Mouse (Mus musculus): ENCODE results near the gene Txndc15. TPM values are rescaled to one million over a fixed set of nuclear protein-coding genes. Genes with fewer than 3 reads are reported as not detected.

Txndc15 gene
- total RNA-seq, 2 experiments from 2014 or later, result 26.8 to 28.8 TPM

DNA sequence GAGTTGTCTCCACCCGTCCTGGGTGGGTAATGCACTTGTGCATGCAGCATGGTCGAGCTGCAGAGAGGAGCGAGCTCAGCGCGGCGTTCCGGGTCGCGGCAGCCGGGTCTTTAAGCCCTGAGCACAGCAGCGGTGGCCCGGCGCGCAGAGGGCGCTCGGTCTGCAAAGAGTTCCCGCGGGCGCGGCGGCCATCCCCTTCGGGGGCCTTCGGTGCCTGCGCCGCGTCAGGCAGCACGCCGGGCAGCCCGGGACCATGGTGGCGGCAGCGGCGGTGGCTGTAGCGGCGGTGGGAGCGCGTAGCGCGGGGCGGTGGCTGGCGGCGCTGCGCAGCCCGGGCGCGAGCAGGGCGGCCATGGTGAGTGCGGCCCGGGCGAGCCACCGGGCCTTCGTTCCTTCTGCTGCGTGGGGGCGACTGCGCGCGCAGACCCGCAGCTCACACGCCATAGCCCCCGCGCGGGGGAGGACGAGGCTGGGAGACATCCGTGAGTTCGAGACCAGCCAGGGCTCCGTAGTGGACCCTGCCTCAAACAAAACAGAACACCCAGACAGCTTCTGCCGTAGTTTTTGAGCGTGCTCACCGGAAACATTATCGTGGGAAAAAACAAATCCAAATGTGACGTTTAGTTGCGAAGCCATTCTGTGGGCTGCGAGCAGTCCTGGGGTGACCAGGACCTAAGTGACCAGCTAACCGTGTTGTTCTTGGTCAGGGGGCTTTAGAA is 12.8 kb downstream of the Txndc15 start, which contains the start of gene Pcbd2:
Gene Pcbd2, plus strand, starts transcription at position 249 of the 719 bp plus-strand sequence.
- intact Hi-C loops (cut with DNase I), result loop anchor here (5.0 kb wide), 3 partner anchors 35 to 125 kb away; partner anchors contain the start of gene B230219D22Rik
- peak; percentile 82 to 83 for DNase-seq

DNA sequence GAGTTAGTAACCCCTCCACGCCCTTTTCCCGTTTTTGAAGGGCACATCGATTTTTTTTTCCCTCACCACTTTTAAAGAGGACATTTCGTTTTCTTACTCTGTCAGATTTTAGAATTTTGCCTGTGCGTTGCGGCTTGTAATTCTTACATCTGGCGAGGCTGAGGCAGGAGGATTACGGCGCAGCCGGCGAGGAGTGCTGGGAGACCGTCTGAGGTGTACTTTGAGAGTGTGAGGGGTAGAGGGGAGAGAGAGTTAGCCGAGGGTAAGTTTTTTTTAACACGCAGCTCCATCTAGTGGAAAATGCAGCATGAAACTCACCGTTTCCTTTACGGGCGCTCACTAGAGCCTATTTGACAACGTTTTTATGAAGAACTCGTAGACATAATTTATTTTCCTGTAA is 13.4 kb downstream of the Txndc15 start:
- intact Hi-C loops (cut with DNase I), result loop anchor here (5.0 kb wide), 3 partner anchors 36 to 126 kb away; partner anchors contain the start of gene B230219D22Rik
- DNase-seq, result peak; percentile 25 to 43

DNA sequence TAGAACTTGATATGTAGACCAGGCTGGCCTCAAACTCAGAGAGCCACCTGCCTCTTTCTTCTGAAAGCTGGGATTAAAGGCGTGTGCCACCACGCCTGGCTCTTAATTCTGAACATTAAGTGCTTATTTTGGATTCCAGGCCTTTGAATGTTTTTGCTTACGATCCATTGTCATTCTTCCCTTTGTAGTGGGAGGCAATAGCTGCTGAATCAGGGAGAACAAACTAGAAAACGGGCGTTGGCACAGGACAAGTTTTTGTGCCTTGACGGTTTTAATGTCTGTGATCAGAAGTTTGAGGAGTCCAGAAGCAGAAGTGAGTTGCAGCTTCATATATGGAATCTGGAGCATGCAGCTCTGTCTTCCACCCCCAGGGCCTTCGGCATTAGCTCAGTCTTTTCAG is 16.3 kb downstream of the Txndc15 start:
- no peak for DNase-seq
- intact Hi-C loops (cut with DNase I), result no loop called here

DNA sequence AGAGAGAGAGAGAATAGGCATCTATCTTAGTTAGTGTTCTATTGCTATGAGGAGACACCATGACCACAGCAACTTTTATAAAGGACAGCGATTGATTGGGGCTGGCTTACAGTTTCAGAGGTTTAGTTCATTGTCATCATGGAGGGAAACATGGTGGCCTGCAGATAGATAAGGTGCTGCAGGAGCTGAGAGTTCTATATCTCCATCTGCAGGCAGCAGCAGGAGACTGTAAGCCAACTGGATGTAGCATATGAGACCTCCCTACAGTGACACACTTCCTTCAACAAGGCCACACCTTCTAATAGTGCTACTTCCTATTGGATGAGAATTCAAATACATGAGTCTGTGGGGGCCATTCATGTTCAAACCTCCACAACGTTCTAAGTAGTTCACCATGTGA is 17.7 kb downstream of the Txndc15 start:
- intact Hi-C loops (cut with DNase I), result no loop called here
- DNase-seq, result no peak

DNA sequence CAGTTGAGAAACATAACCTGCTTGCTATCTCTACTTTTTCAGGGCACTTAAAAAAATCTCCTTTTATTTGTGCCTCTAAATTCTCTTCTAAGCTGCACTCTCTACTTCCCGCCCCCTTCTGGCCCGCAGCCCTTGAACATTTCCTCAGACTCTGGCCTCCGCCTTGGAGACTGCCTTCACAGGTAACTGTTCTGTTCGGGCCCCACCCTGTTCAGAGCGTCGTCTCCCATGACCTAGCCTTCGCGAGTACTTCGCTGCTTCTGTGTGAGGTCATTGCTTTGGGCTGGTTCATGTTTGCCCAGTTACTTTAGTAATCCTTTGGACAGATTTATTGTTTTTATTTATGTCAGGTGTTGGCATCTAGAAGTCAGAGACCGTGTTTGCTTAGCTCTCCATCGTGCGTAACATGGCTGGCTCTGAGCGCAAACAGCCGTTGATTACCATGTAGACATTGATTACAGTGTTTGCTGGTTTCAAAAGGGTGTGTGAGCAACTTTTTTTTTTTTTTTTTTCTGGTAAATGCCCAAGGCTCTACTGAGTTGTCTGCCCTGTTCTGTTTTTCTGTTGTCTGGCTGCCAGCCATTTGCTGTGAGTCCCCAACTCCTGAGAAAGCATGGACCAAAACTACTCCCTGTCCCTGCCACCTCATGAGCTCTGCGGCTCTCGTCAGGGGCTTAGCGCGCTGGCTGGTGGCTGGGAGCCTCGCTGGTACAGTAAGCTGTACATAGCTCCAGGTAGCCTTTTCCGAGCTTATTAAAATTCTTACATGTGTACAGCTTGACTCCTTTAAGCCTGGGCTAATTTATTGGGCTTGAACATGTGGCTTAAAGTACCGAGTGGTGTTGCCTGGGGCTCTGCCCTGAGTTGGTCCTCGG is 19.4 kb downstream of the Txndc15 start:
- no peak for DNase-seq
- intact Hi-C loops (cut with DNase I), result no loop called here

DNA sequence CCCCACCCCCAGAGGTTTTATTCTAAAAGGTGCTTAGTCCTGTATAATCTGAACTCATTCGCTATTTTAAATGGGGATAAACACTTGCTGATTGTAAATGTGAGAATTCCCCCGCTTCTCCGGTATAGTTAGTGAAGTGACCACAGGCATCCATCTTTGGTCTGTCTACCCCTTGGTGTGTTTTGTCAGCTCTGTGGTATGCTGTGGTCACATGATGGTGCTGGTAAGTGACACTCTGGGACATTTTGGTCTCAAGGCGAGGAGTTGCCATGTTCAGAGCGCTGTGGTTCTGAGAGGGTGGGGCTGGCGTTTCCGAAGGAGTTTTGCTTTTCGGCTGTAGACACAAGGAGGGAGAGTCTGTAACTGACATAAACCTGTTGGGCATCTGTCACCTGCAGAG is 23.4 kb downstream of the Txndc15 start:
- DNase-seq, result no peak
- intact Hi-C loops (cut with DNase I), result no loop called here

DNA sequence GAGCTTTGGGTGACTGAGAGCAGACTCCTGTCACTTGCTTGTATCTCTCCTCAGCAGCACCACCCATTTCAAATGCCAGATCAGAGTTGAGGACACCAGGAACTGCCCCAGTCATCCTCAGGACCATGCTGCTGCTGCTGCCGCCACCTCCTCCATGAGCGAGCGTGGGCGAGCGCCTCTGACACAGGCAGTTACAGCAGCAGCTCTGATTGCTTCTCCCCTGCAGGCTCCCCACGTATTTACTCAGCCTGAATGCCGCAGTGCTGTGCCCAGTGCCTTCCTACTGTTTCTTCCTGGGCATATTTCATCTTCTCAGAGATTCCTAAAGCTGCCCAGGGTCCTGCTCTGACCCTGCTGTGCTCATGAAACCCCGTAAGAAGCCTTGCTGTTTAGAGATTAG is 27.9 kb downstream of the Txndc15 start:
- intact Hi-C loops (cut with DNase I), result no loop called here
- no peak for DNase-seq

DNA sequence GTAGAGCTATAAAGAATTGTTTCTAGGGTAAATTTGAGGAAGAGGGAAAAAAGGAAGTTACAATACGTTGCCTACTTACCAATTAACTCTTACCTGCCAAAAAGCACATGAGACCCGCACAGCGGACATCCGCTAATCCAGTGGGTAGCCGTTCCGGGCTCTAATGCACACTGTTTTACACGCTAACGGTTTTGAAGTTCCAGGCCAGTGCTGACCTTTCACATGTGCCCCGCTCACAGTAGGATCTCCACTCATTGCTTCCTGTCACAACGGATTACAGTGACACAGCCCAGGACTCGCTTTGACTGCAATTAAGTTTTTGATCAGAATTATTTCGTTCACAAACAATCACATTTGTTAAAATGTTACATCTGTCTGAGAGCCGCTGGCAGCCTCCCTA is 39.9 kb downstream of the Txndc15 start:
- intact Hi-C loops (cut with DNase I), result loop anchor here (10.0 kb wide), 1 partner anchor 200 kb away; no protein-coding TSS in a partner anchor
- no peak for DNase-seq

DNA sequence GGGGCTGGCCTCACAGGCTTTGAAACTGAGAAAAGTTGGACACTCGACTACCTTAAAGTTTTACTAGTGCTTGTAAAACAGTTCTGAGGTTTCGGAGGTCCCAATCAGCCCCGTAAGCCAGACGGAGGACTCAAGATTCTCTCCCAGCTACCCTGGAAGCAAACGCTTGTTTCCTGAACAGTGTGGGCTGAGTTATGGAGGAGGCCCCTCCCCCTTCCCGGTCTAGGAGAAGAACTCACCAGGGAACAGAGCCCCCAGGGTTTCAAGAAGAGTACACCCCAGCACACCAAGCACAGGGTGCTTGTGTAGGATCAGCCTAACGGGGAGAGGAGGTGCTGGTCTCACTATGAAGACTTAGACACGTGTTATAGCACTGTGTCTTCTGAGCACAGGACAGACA is 42.3 kb downstream of the Txndc15 start:
- no peak for DNase-seq
- intact Hi-C loops (cut with DNase I), result loop anchor here (10.0 kb wide), 1 partner anchor 198 kb away; no protein-coding TSS in a partner anchor

DNA sequence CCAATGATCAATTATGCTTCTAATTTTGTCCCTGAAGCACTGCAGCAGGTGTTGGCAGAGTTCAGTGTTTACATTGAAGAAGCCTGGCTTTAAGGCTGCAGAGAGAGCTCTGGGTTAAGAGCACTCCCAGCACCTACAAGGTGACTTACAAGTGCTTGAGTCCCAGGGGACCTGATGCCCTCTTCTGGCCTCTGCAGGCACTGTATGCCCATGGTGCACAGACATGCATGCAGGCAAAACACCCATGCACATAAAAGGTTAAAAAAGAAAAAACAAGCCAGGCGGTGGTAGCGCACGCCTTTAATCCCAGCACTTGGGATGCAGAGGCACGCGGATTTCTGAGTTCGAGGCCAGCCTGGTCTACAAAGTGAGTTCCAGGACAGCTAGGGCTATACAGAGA is 43.2 kb downstream of the Txndc15 start:
- intact Hi-C loops (cut with DNase I), result loop anchor here (10.0 kb wide), 1 partner anchor 197 kb away; no protein-coding TSS in a partner anchor
- no peak for DNase-seq

DNA sequence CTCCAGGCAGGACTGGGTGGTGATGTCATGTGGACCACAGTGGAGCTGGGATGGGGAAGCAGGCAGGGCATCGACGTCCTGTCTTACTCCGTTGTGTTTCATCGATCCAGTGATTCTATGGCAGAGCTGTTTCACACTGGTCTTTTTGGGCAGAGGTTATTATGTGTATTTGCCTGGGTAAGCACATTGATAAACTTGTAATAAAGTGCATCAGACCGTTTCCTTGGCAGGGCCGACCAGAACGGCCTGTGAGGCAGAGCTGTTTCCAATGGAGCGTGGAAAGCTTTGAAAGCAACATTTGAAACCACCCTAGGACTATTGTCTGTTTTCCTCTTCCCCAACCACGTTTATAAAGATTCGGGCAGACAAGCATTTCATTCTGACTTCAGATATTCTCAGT is 46.1 kb downstream of the Txndc15 start:
- no peak for DNase-seq
- intact Hi-C loops (cut with DNase I), result no loop called here

DNA sequence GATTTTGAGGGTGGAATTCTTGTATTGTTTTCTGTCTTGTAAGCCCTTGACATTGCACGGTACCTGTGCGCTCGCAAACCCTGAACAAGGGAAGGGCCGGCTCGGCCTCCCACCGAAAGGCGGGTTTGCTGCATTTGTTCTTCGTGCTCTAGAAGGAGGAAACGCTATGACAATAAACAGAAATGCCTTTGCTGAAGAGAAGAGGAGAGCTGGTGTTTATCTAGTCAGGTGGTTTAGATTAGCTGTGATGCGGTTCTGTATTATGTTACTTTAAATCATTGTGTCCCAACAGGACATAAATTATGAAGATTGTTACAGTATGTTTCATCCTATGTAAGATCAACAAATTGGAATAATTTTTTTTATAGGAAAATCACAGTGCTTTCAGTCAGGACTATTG is 47.0 kb downstream of the Txndc15 start:
- DNase-seq, result no peak
- intact Hi-C loops (cut with DNase I), result no loop called here

DNA sequence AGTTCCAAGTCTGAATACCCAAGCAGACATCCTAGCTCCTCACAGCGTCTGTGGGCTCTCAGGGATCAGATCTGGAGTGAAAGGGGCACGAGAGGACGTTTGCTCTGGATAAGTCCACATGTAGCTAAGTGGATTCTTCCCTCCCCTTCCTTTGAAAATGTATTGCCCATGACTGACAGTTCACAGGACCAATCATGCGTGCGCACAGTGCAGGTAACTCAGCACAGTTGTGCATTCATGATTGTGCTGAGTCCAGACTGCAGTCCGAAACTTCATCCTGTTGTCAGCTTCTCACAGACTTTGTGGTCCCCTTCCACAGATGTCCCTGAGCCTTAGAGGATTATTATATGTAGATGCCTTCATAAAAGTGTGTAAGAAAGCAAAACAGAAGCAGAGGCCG is 59.9 kb downstream of the Txndc15 start:
- intact Hi-C loops (cut with DNase I), result no loop called here
- no peak for DNase-seq

DNA sequence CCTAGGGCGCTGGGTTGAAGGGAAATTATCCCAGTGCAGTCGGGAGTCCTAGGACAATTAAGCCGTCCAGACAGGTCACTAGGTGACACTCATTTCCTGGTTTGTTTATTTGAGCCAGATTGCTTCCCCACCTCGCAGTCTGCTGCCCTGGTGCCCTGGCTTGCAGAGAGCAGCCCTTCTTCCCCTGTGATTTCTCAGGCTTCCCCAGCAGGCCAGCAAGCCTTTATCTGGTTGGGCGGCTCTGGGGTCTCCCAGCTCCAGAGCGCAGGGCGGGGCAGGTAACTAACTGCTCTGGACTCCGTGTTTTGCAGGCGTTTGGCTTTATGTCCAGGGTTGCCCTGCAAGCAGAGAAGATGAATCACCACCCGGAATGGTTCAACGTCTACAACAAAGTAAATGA is 60.6 kb downstream of the Txndc15 start:
- intact Hi-C loops (cut with DNase I), result no loop called here
- no peak for DNase-seq

Other genes starting within 250 kb of the Txndc15 start
- gene Dbn1, start 226.5 kb upstream of the Txndc15 start, total RNA-seq (2021), result 1 to 10 TPM; 7.7 TPM
- 100 to 1,000 TPM; 605 to 719 TPM for gene Pdlim7, start 201.0 kb upstream of the Txndc15 start, total RNA-seq (2021)
- 1 to 10 TPM in 1 of 2 experiments, under 1 TPM in 1; 0.74 to 1.2 TPM for gene Dok3, start 185.4 kb upstream of the Txndc15 start, total RNA-seq (2021)
- 10 to 100 TPM in 1 of 2 experiments, 1 to 10 TPM in 1; 9.3 to 10.3 TPM for gene Ddx41, start 178.0 kb upstream of the Txndc15 start, total RNA-seq (2021)
- gene Fam193b, start 143.5 kb upstream of the Txndc15 start, total RNA-seq (2021), result 10 to 100 TPM in 1 of 2 experiments, 1 to 10 TPM in 1; 9.6 to 13.4 TPM
- gene Tmed9, start 140.9 kb upstream of the Txndc15 start, total RNA-seq (2021), result 10 to 100 TPM; 61.4 to 63.3 TPM
- 1 to 10 TPM; 4.3 to 6.5 TPM for gene B4galt7, start 114.8 kb upstream of the Txndc15 start, total RNA-seq (2021)
- 1 to 10 TPM; 8.2 TPM for gene Caml, start 91.6 kb upstream of the Txndc15 start, total RNA-seq (2021)
- gene Ddx46, start 79.6 kb upstream of the Txndc15 start, total RNA-seq (2021), result 10 to 100 TPM; 17.7 to 19.8 TPM
- 10 to 100 TPM; 23.7 to 28.5 TPM for gene B230219D22Rik, start 21.5 kb upstream of the Txndc15 start, total RNA-seq (2021)
- 10 to 100 TPM; 15.5 to 20.6 TPM for gene Pcbd2, start 12.7 kb downstream of the Txndc15 start, total RNA-seq (2021)
- gene Catsper3, start 69.9 kb downstream of the Txndc15 start, total RNA-seq (2021), result under 1 TPM in 1 of 2 experiments, not detected in 1; 0.20 TPM
- gene Pitx1, start 121.5 kb downstream of the Txndc15 start, total RNA-seq (2021), result under 1 TPM; 0.17 to 0.48 TPM

Measured in gastrocnemius, postnatal 36 days (tissue).